Mouse (Mus musculus) neural tube, embryonic 10.5 days (tissue): Measurements from ENCODE around the gene Clns1a.

Experiments used
- DNase-seq: peaks from one replicate; pipeline ENCODE4 v3.0.0-alpha.2; 2017; ENCODE audit warnings: low spot score; ENCODE audit errors: extremely low spot score

Clns1a gene

GRCm38 (mm10) chr7:97765181-97765962 is 68.9 kb downstream of the Clns1a start:
- DNase-seq, result no peak

- no peak for DNase-seq
Observed at GRCm38 (mm10) chr7:97765963-97766347, 69.5 kb downstream of the Clns1a start.

- no peak for DNase-seq
Observed at GRCm38 (mm10) chr7:97766406-97767166, 70.2 kb downstream of the Clns1a start.

- DNase-seq, result no peak
Observed at GRCm38 (mm10) chr7:97767841-97768240, 71.4 kb downstream of the Clns1a start.

- no peak for DNase-seq
Observed at GRCm38 (mm10) chr7:97769020-97769419, 72.6 kb downstream of the Clns1a start.
